In the genomic region with DNA sequence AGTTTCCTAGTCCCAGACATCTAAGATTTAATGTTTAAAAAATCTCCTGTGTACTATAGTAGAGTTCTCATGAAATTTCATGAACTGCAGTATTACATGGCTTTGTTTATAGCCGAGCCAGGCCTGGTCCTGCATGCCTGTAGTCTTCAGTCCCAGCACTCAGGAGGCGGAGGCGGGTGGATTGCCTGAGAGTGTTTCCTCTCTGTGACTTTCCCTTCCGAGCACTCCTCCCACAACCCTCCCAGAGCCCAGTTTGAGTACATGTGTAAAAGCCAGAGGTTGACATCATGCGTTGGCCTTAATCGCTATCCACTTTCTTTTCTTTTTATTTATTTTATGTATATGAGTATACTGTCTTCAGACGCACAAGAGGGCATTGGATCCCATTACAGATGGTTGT, we compare ENCODE assay signal across 26 mouse cellular contexts.
DNase-seq lines count a peak whose midpoint lies in the region; ATAC-seq and TF ChIP-seq lines count a peak whose summit lies in the region.
"Had no signal": no experiment of that assay in that cellular context is flagged by ENCODE, and none has a peak within 500 bp of the region (broad histone marks: within the 10 kb centered on the region; RNA-seq: fewer than 3 reads in every experiment).

No protein-coding gene starts in this region.

- H3K27ac ChIP-seq in left cerebral cortex, adult 2 months = 0 out of 2 replicates have a peak overlapping the region, but pooled peaks have one; percentile 19
- peak overlapping the region; percentile 71 for H3K27ac ChIP-seq in neural tube, embryonic 13.5 days (replicated peaks)
- no peak overlapping the region for H3K27ac ChIP-seq in heart, embryonic 10.5 days
- H3K27ac ChIP-seq: embryonic facial prominence, embryonic 12.5 days; kidney, embryonic 15.5 days; layer of hippocampus, adult 2 months; liver, embryonic 15.5 days; macrophage had no signal

- no peak for TF ChIP-seq CTCF in left cerebral cortex, adult 2 months (IDR thresholded peaks at IDR 0.05)

- WGBS in neural tube, embryonic 13.5 days = 60% methylated on average over 7 of the region's 7 CpGs
- 85% methylated on average over 7 of the region's 7 CpGs for WGBS in heart, embryonic 10.5 days

- no peak overlapping the region for H3K9ac ChIP-seq in neural tube, embryonic 13.5 days
- H3K9ac ChIP-seq: embryonic facial prominence, embryonic 12.5 days; heart, embryonic 12.5 days; kidney, embryonic 15.5 days; liver, embryonic 15.5 days; lung, embryonic 14.5 days had no signal

- no peak overlapping the region for H3K4me2 ChIP-seq in neural tube, embryonic 13.5 days
- H3K4me2 ChIP-seq: embryonic facial prominence, embryonic 12.5 days; heart, embryonic 12.5 days; kidney, embryonic 15.5 days; liver, embryonic 15.5 days; lung, embryonic 14.5 days had no signal

- peaks cover 47% of the 10 kb centered on the region for H3K4me1 ChIP-seq in neural tube, embryonic 13.5 days (replicated peaks)
- H3K4me1 ChIP-seq in heart, embryonic 10.5 days = no peaks in the 10 kb centered on the region; the same call in 1 of the 2 replicates
- H3K4me1 ChIP-seq: heart, embryonic 12.5 days; liver, embryonic 15.5 days had no signal

- no peaks in the 10 kb centered on the region for H3K27me3 ChIP-seq in neural tube, embryonic 13.5 days
- no peaks in the 10 kb centered on the region for H3K27me3 ChIP-seq in heart, embryonic 10.5 days (ENCODE audit: insufficient read depth, poor library complexity, severe bottlenecking)
- H3K27me3 ChIP-seq: embryonic facial prominence, embryonic 12.5 days; heart, embryonic 12.5 days; kidney, embryonic 15.5 days; liver, embryonic 15.5 days had no signal

- no peak for ATAC-seq in neural tube, embryonic 13.5 days (ENCODE audit: low read depth)
- ATAC-seq: forebrain, embryonic 16.5 days; intestine, embryonic 16.5 days had no signal

- intact Hi-C loops in heart, postnatal 14 days (cut with DNase I) = no loop called here
- intact Hi-C loops in left cerebral cortex, adult 2 months (cut with DNase I) = no loop called here

- DNase-seq in heart, adult 11 months = peak; percentile 85
- no peak for DNase-seq in heart, postnatal 14 days
- DNase-seq in left cerebral cortex, adult 2 months (ENCODE audit: extremely low spot score in 1 of 2, low spot score in 2 of 2) = no peak
- no peak for DNase-seq in left cerebral cortex, adult 8-10 months (ENCODE audit: low spot score in 2 of 2)
- DNase-seq in neural tube, embryonic 10.5 days (ENCODE audit: extremely low spot score, low spot score) = no peak
- peak; percentile 19 for DNase-seq in skeletal muscle tissue, adult 2 months (ENCODE audit: low read depth, low spot score)
- no peak for DNase-seq in heart, embryonic 10.5 days (ENCODE audit: low spot score)
- DNase-seq: adrenal gland, postnatal 25 days; B cell, adult 2 months; cerebellum, adult 11-12 months; cerebellum, adult 9-11 months; embryo, embryonic 11 days; kidney, postnatal 36 days; left cerebral cortex, postnatal 4 days; lung, embryonic 14.5 days; midbrain, embryonic 14.5 days; thymus, postnatal 14 days had no signal

- peaks cover 20% of the 10 kb centered on the region for H3K36me3 ChIP-seq in neural tube, embryonic 13.5 days
- H3K36me3 ChIP-seq in heart, embryonic 10.5 days = peaks cover 39% of the 10 kb centered on the region

- no peaks in the 10 kb centered on the region for H3K9me3 ChIP-seq in neural tube, embryonic 13.5 days
- no peaks in the 10 kb centered on the region for H3K9me3 ChIP-seq in heart, embryonic 10.5 days
- H3K9me3 ChIP-seq: embryonic facial prominence, embryonic 12.5 days; heart, embryonic 12.5 days; kidney, embryonic 15.5 days; liver, embryonic 15.5 days had no signal

- no peak overlapping the region for H3K4me3 ChIP-seq in left cerebral cortex, adult 2 months
- H3K4me3 ChIP-seq in neural tube, embryonic 13.5 days = no peak overlapping the region
- H3K4me3 ChIP-seq in heart, embryonic 10.5 days = no peak overlapping the region
- H3K4me3 ChIP-seq: embryonic facial prominence, embryonic 12.5 days; heart, embryonic 12.5 days; kidney, embryonic 15.5 days; layer of hippocampus, adult 2 months; liver, embryonic 15.5 days had no signal

Comparison
In these comparisons a context has a peak if more than half of its experiments do, and no peak if none do; other contexts are left out.
1. DNase-seq: peak in heart, adult 11 months (single experiment) and skeletal muscle tissue, adult 2 months (single experiment); none in heart, postnatal 14 days (0 of 2), left cerebral cortex, adult 2 months (0 of 2), left cerebral cortex, adult 8-10 months (0 of 2), neural tube, embryonic 10.5 days (single experiment) and heart, embryonic 10.5 days (single experiment).